Mouse (Mus musculus) lung, adult 2 months (tissue): Measurements from ENCODE around the gene Retn.

Experiments used
- CTCF ChIP-seq: fragments of 200-500 bp; IDR thresholded peaks from 2 replicates; pipeline ENCODE4 v1.5.1; 2011; ENCODE audit warnings: mild to moderate bottlenecking, low read length, control low read depth; ENCODE audit not compliant: insufficient read depth
- POLR2A ChIP-seq: fragments of 200-500 bp; IDR thresholded peaks from 2 replicates; pipeline ENCODE4 v1.6.1; 2011; ENCODE audit warnings: low read depth, mild to moderate bottlenecking, control low read depth, low read length, borderline replicate concordance; ENCODE audit errors: extremely low read depth

DNA sequence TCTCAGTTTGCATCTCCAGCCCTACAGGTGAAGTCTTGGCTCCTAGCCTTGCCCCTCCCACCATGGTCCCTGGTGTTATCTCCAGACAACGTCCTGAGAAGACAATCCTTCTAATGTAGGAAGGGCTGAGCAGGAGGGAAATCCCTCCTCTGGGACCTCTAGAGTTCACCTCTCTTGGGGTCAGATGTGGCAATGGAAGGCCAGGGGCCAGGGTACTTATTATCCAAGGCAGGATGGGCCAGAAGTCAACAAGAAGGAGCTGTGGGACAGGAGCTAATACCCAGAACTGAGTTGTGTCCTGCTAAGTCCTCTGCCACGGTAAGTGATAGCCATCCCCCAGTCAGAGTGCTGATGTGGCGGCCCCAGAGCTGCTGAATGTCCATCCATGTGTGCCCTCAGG is at the start of gene Retn:
- no peak for TF ChIP-seq POLR2A
- TF ChIP-seq CTCF: no peak
